Mouse (Mus musculus): ENCODE measurements around the gene Kcnh4. TPM values are rescaled to one million over a fixed set of nuclear protein-coding genes. Genes with fewer than 3 reads are reported as not detected.

Gene Kcnh4
- total and polyA plus RNA-seq, 3 experiments = 0.04 TPM; not detected in 2

GRCm38 (mm10) chr11:100774261-100774660 is 14.5 kb upstream of the Kcnh4 start:
- Histone ChIP-seq H3K79me2 (replicated peaks; ENCODE audit: control insufficient read depth, insufficient read depth, low read length) (no peaks in the 10 kb centered on the region), H3K4me3 (no peak overlapping the region), H3K36me3 (ENCODE audit: control insufficient read depth, insufficient read depth, low read length) (no peaks in the 10 kb centered on the region), H3K27me3 (ENCODE audit: control insufficient read depth, insufficient read depth, low read length) (no peaks in the 10 kb centered on the region), H3K9ac (ENCODE audit: low read depth, low read length) (no peak overlapping the region), H3K27ac (no peak overlapping the region), H3K4me1 (ENCODE audit: control insufficient read depth, insufficient read depth, low read length) (peaks cover 3% of the 10 kb centered on the region)
- intact Hi-C loops (cut with DNase I) = no loop called here
- TF ChIP-seq EP300 (IDR thresholded peaks at IDR 0.05; ENCODE audit: insufficient read depth, low read depth, low read length) (no peak), CTCF (IDR thresholded peaks at IDR 0.05) (no peak), POLR2A (IDR thresholded peaks at IDR 0.05; ENCODE audit: insufficient read depth, low read depth, low read length) (no peak)
- no peak for DNase-seq
- 82% methylated on average over 4 of the region's 4 CpGs for WGBS

- peak within 1 kb of the TSS; percentile 94 for H3K27ac ChIP-seq
- intact Hi-C loops (cut with DNase I) = no loop called here
- H3K79me2 ChIP-seq (replicated peaks; ENCODE audit: control insufficient read depth, insufficient read depth, low read length) = no peaks in the 10 kb centered on the region
- H3K9ac ChIP-seq (ENCODE audit: low read depth, low read length) = peak within 1 kb of the TSS; percentile 71
- H3K4me1 ChIP-seq (ENCODE audit: control insufficient read depth, insufficient read depth, low read length) = peaks cover 3% of the 10 kb centered on the region
- H3K36me3 ChIP-seq (ENCODE audit: control insufficient read depth, insufficient read depth, low read length) = no peaks in the 10 kb centered on the region
- H3K27me3 ChIP-seq (ENCODE audit: control insufficient read depth, insufficient read depth, low read length) = no peaks in the 10 kb centered on the region
- peak; percentile 67 for TF ChIP-seq POLR2A (IDR thresholded peaks at IDR 0.05; ENCODE audit: insufficient read depth, low read depth, low read length)
- peak; percentile 56; the same call in 1 of the 2 replicates for TF ChIP-seq EP300 (IDR thresholded peaks at IDR 0.05; ENCODE audit: insufficient read depth, low read depth, low read length)
- TF ChIP-seq CTCF (IDR thresholded peaks at IDR 0.05) = no peak
- WGBS = 9% methylated on average over 17 of the region's 17 CpGs
- peak within 1 kb of the TSS; percentile 85 for H3K4me3 ChIP-seq
- peak; percentile 89 to 90 for DNase-seq
Observed at GRCm38 (mm10) chr11:100770646-100771408, 11.1 kb upstream of the Kcnh4 start, which contains the start of gene Ghdc. Gene Ghdc (minus strand): TSS chr11:100770957.

GRCm38 (mm10) chr11:100769980-100770379 is 10.2 kb upstream of the Kcnh4 start:
- Histone ChIP-seq H3K9ac (ENCODE audit: low read depth, low read length) (peak overlapping the region; percentile 66), H3K4me3 (peak overlapping the region; percentile 85), H3K27me3 (ENCODE audit: control insufficient read depth, insufficient read depth, low read length) (no peaks in the 10 kb centered on the region), H3K79me2 (replicated peaks; ENCODE audit: control insufficient read depth, insufficient read depth, low read length) (no peaks in the 10 kb centered on the region), H3K27ac (peak overlapping the region; percentile 94; the same call in 1 of the 2 replicates), H3K36me3 (ENCODE audit: control insufficient read depth, insufficient read depth, low read length) (no peaks in the 10 kb centered on the region), H3K4me1 (ENCODE audit: control insufficient read depth, insufficient read depth, low read length) (peaks cover 3% of the 10 kb centered on the region)
- TF ChIP-seq POLR2A (IDR thresholded peaks at IDR 0.05; ENCODE audit: insufficient read depth, low read depth, low read length) (no peak), CTCF (IDR thresholded peaks at IDR 0.05) (0 out of 2 replicates have a peak, but pooled peaks have one; percentile 1), EP300 (IDR thresholded peaks at IDR 0.05; ENCODE audit: insufficient read depth, low read depth, low read length) (no peak)
- 42% methylated on average over 6 of the region's 6 CpGs for WGBS
- intact Hi-C loops (cut with DNase I) = no loop called here
- DNase-seq = no peak

- DNase-seq = no peak
- H3K36me3 ChIP-seq (ENCODE audit: control insufficient read depth, insufficient read depth, low read length) = no peaks in the 10 kb centered on the region
- H3K79me2 ChIP-seq (replicated peaks; ENCODE audit: control insufficient read depth, insufficient read depth, low read length) = no peaks in the 10 kb centered on the region
- no peak overlapping the region for H3K27ac ChIP-seq
- intact Hi-C loops (cut with DNase I) = no loop called here
- H3K4me3 ChIP-seq = no peak overlapping the region
- WGBS = 89% methylated on average over 5 of the region's 5 CpGs
- no peak overlapping the region for H3K9ac ChIP-seq (ENCODE audit: low read depth, low read length)
- H3K4me1 ChIP-seq (ENCODE audit: control insufficient read depth, insufficient read depth, low read length) = peaks cover 3% of the 10 kb centered on the region
- TF ChIP-seq POLR2A (IDR thresholded peaks at IDR 0.05; ENCODE audit: insufficient read depth, low read depth, low read length) = no peak
- TF ChIP-seq EP300 (IDR thresholded peaks at IDR 0.05; ENCODE audit: insufficient read depth, low read depth, low read length) = no peak
- TF ChIP-seq CTCF (IDR thresholded peaks at IDR 0.05) = no peak
- no peaks in the 10 kb centered on the region for H3K27me3 ChIP-seq (ENCODE audit: control insufficient read depth, insufficient read depth, low read length)
Observed at GRCm38 (mm10) chr11:100767871-100768270, 8.1 kb upstream of the Kcnh4 start.

GRCm38 (mm10) chr11:100766726-100767125 is 7.0 kb upstream of the Kcnh4 start:
- Histone ChIP-seq H3K9ac (ENCODE audit: low read depth, low read length) (no peak overlapping the region), H3K4me1 (ENCODE audit: control insufficient read depth, insufficient read depth, low read length) (peaks cover 3% of the 10 kb centered on the region)
- WGBS = 80% methylated on average over 9 of the region's 9 CpGs

GRCm38 (mm10) chr11:100762831-100763230 is 3.1 kb upstream of the Kcnh4 start, which contains the start of gene Hcrt:
Gene Hcrt (minus strand): TSS chr11:100762931.
- peak within 1 kb of the TSS; percentile 69 for H3K9ac ChIP-seq (ENCODE audit: low read depth, low read length)
- no peaks in the 10 kb centered on the region for H3K36me3 ChIP-seq (ENCODE audit: control insufficient read depth, insufficient read depth, low read length)
- no peak for DNase-seq
- H3K79me2 ChIP-seq (replicated peaks; ENCODE audit: control insufficient read depth, insufficient read depth, low read length) = no peaks in the 10 kb centered on the region
- intact Hi-C loops (cut with DNase I) = loop anchor here (5.0 kb wide), 2 partner anchors 141 to 191 kb away; partner anchors contain the start of genes Cnp and Dnajc7
- WGBS = 85% methylated on average over 7 of the region's 7 CpGs
- peak within 1 kb of the TSS; percentile 61 for H3K4me3 ChIP-seq
- H3K27me3 ChIP-seq (ENCODE audit: control insufficient read depth, insufficient read depth, low read length) = peaks cover 10% of the 10 kb centered on the region
- peaks cover 1% of the 10 kb centered on the region; the same call in 1 of the 2 replicates for H3K4me1 ChIP-seq (ENCODE audit: control insufficient read depth, insufficient read depth, low read length)
- TF ChIP-seq CTCF (IDR thresholded peaks at IDR 0.05) (no peak), POLR2A (IDR thresholded peaks at IDR 0.05; ENCODE audit: insufficient read depth, low read depth, low read length) (no peak), EP300 (IDR thresholded peaks at IDR 0.05; ENCODE audit: insufficient read depth, low read depth, low read length) (no peak)
- H3K27ac ChIP-seq = no peak within 1 kb of the TSS

More at GRCm38 (mm10) chr11:100766726-100767125, 7.0 kb upstream of the Kcnh4 start:
- Histone ChIP-seq H3K4me3 (no peak overlapping the region), H3K27me3 (ENCODE audit: control insufficient read depth, insufficient read depth, low read length) (no peaks in the 10 kb centered on the region), H3K79me2 (replicated peaks; ENCODE audit: control insufficient read depth, insufficient read depth, low read length) (no peaks in the 10 kb centered on the region), H3K27ac (no peak overlapping the region), H3K36me3 (ENCODE audit: control insufficient read depth, insufficient read depth, low read length) (no peaks in the 10 kb centered on the region)
- intact Hi-C loops (cut with DNase I) = no loop called here
- DNase-seq = no peak
- no peak for TF ChIP-seq CTCF (IDR thresholded peaks at IDR 0.05)
- TF ChIP-seq EP300 (IDR thresholded peaks at IDR 0.05; ENCODE audit: insufficient read depth, low read depth, low read length) = no peak
- TF ChIP-seq POLR2A (IDR thresholded peaks at IDR 0.05; ENCODE audit: insufficient read depth, low read depth, low read length) = no peak
